Mouse (Mus musculus) yolk sac, embryonic 10.5 days (tissue): ENCODE measurements at regions not wholly inside any gene's neighbourhood (a gene's known extent, or its start where the extent isn't known, plus 50 kb on each side); places are given as distances from the start of the nearest gene placed in this dataset.

Experiments
- DNase-seq: peaks from one replicate; pipeline ENCODE4 v3.0.0-alpha.2; 2017; ENCODE audit warnings: low spot score

- DNase-seq: no peak
Measured at GRCm38 (mm10) chr4:8374061-8374460, 135.2 kb upstream of the Car8 start.

DNA sequence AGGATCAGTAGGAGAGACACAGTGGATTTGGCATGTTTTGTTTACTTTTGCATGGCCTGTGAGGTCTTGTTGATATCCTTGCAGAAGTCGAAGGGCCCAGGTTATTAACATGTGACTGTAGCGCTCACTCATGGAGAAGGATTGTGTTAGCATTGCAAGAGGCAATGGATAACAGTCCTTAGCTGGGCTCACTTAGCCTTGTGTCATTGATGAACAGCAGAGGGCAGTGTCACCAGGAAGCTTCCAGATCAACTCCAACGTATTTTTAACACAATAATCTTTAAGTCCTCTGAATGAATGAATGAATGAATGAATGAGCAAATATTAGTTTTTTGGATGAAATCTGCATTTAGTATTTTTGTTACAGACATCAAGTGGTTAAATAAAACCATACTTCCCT is 133.2 kb upstream of the Car8 start:
- no peak for DNase-seq

GRCm38 (mm10) chr4:8370786-8371185 is 131.9 kb upstream of the Car8 start:
- DNase-seq: no peak

GRCm38 (mm10) chr4:8367487-8368276 is 128.8 kb upstream of the Car8 start:
- peak; percentile 22 for DNase-seq

DNA sequence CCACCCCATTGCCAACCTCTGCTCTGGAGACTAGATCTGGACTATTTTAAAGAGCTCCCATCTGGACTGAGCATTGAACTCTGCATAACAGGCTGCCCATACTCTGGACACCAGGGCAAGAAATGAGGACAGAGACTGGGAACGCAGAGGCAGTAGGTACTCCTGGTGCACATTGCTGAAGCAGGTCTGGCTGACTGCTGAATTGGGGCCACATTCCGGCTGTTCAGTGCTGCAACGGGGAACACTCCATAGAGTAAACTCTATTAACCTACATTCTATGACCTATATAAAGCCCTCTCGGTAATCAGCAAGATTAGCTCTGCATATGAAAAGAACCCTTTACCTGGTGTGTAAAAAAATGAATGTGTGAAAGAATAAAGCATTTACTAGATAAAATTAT is 128.1 kb upstream of the Car8 start:
- no peak for DNase-seq

DNA sequence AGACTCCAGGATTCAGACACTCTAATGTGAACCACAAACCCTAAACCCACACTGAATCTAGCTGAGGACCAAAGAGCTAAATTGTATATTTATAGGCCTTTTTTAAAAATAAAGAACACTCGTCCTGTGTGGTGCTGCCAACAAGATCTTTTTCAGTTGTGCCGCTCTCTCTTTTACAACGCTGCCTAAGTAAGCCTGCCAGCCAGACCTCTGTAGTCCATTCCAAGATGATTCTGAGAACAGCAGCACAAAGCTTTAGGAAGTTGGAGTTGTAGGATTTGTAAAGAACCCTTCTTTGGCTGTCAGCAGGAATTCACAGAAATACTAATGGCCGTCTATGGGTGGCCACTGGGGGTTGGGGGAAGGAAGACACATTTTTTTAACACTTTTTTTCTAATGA is 123.6 kb upstream of the Car8 start:
- no peak for DNase-seq

DNA sequence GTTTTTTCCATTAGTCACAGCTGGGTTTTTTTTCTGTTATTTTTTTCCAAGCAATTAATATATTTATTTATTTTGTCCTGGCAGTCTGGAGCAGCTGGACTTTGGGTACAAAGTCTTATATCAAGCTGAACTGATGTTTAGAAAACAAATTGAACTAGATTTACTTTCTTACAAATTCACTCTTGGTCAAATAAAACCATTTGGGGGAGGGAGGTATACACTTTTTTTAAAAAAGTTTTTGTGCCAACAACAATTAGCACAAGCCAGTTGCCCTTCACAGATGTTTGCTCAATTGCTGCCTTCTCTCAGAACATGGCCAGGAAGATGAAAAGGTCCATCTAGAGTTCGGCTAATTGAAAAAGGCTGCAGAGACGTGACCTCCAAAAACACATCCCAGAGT is 123.1 kb upstream of the Car8 start:
- DNase-seq: no peak

- peak; percentile 21 for DNase-seq
Measured at GRCm38 (mm10) chr4:8361305-8361704, 122.5 kb upstream of the Car8 start.

- no peak for DNase-seq
Measured at GRCm38 (mm10) chr4:8357443-8357842, 118.6 kb upstream of the Car8 start.

DNA sequence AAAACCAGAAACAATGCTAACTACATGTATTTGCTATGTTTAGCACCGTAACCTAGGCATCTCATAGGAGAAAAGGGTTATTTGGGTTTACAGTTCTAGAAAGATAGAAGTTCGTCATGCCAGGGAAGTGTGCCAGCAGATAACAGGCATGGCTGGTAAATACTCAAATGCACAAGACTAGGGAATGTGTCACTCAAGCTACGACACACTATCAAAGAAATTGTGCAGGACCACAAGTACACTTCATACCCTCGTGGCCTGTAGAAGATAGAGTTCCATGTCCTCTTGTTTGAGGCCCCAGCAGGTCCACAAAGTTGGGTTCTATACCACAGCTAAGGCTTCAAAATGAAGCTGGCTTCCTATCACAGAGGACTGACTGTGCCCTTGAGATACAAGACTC is 103.1 kb upstream of the Car8 start:
- DNase-seq: no peak

GRCm38 (mm10) chr4:8309241-8309987 is 70.6 kb upstream of the Car8 start:
- DNase-seq: no peak

GRCm38 (mm10) chr4:8292563-8292962 is 53.7 kb upstream of the Car8 start:
- DNase-seq: no peak

DNA sequence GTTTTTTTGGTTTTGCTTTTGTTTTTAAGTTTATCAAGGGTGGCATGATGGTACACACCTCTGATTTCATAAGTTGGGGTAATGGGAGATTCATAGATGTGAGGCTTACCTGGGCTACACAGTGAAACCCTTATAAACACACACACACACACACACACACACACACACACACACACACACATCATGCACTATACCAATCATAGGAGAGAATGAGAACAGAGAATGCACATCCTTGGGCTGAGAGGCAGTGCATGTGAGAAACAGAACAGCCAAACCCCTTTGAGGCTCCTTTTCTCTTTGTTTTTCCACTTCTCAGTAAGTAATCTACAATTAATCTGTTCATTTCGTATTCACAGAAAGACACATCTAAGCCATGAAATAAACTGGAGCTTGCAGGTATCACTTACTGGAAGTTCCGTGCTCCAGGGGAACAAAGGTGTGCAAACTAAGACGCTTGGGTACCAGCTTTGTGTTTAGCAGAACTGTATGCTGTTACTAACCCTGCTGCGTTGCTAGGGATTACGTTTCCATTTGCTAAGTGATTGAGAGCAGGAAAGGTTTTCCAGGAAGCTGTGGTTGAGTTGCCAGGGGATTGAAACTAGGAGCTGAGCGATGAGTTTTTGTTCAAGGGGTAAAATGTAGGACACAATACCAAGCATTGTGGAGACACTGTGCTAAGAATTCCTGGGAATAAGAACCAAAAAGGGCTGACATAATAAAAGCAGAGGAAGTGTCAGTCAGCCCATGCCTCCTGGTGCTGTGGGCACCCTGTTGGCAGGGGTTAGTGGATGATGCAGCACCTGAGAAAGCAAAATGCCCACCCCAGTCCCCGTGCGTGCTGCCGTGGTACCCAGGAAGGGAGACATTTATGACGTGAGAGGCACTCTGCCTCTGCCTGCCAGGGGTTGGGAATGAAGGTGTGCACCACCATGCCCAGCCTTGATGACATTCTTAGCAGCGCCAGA is 53.0 kb upstream of the Car8 start:
- no peak for DNase-seq

GRCm38 (mm10) chr4:8289901-8290300 is 51.1 kb upstream of the Car8 start:
- DNase-seq: no peak
